Mouse (Mus musculus) olfactory bulb, adult 2 months (tissue): ENCODE data around the gene Zmiz1. TPM values are rescaled to one million over a fixed set of nuclear protein-coding genes. Genes with fewer than 3 reads are reported as not detected.

Experiments used
- H3K27ac ChIP-seq: fragments of 200-500 bp; 2 replicates; pipeline ENCODE4 v1.5.1; 2012; ENCODE audit warnings: low read depth, low read length; ENCODE audit not compliant: insufficient read depth
- H3K4me1 ChIP-seq: fragments of 200-500 bp; 2 replicates; pipeline ENCODE4 v1.6.1; 2012; ENCODE audit warnings: low read length; ENCODE audit not compliant: control insufficient read depth, insufficient read depth
- H3K4me3 ChIP-seq: fragments of 200-500 bp; 2 replicates; pipeline ENCODE4 v1.5.1; 2012; ENCODE audit warnings: mild to moderate bottlenecking, low read depth, low read length, moderate library complexity; ENCODE audit not compliant: insufficient read depth
- CTCF ChIP-seq: fragments of 200-500 bp; IDR thresholded peaks from 2 replicates; pipeline ENCODE4 v1.5.1; 2012; ENCODE audit warnings: low read depth, mild to moderate bottlenecking, low read length, moderate library complexity; ENCODE audit not compliant: insufficient read depth
- POLR2A ChIP-seq: fragments of 200-500 bp; IDR thresholded peaks from 2 replicates; pipeline ENCODE4 v1.6.1; 2012; ENCODE audit warnings: mild to moderate bottlenecking, low read depth, low read length, moderate library complexity; ENCODE audit not compliant: insufficient read depth
- WGBS: fragments of 180-500 bp; shearing (Covaris S2); methylation state at CpG from one replicate; pipeline ENCODE4 v1.1.7; 2018; 5-methylcytosine and 5-hydroxymethylcytosine counted together
- polyA plus RNA-seq: library from polyadenylated mRNA; stranded (reverse); fragments of >200 nt; gene quantifications from 2 replicates; pipeline ENCODE4 v1.2.4, GENCODE M21; 2012; ENCODE audit warnings: low replicate concordance; ENCODE audit not compliant: missing spikeins, insufficient read depth, insufficient read length

Gene Zmiz1
- polyA plus RNA-seq, 1 experiment: not detected

DNA sequence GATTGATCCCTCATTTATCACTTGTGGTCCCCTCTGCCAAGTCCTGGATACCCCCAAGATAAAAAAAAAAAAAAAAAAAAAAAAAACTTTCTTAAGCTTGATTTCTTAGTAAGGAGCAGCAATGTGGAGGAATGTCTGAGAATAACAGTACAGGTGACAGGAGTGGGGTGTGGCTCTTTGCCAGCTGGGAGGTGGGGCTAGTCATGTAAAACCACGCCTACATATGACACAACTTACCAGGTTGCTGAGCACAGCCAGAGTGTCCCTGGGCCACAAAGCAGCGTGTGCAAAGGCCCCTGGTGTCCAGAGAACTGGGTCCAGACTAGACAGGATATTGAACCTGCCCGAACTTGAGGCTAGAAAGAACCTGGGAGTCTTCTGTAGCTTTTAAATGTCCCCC lies 117.7 kb downstream of the Zmiz1 start:
- H3K27ac ChIP-seq: no peak overlapping the region
- peaks cover 31% of the 10 kb centered on the region for H3K4me1 ChIP-seq
- WGBS: 92% methylated on average over 3 of the region's 3 CpGs
- H3K4me3 ChIP-seq: no peak overlapping the region
- TF ChIP-seq POLR2A: no peak
- TF ChIP-seq CTCF: no peak

DNA sequence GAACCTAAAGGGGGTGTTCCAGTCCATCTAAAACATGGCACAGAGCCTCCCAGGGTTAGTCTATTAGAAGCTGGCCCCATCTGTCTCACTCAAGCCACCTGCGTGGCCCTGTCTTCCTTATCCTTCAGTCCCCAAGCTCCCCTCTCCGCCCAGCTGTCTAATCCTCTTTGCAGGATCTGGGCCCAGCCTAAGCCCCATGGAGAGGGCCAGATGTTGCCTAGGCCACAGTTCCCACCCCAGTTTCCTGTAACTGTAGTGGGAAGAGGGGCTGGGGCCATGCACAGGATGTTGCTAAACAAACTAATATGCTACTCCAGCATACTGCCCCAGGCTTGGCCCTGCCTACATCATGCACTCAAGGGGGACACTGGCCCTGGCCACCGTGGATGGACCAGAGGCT lies 118.4 kb downstream of the Zmiz1 start:
- TF ChIP-seq POLR2A (no peak), CTCF (no peak)
- H3K4me1 ChIP-seq: peaks cover 31% of the 10 kb centered on the region
- H3K27ac ChIP-seq: no peak overlapping the region
- no peak overlapping the region for H3K4me3 ChIP-seq
- WGBS: 77% methylated on average over 3 of the region's 3 CpGs

DNA sequence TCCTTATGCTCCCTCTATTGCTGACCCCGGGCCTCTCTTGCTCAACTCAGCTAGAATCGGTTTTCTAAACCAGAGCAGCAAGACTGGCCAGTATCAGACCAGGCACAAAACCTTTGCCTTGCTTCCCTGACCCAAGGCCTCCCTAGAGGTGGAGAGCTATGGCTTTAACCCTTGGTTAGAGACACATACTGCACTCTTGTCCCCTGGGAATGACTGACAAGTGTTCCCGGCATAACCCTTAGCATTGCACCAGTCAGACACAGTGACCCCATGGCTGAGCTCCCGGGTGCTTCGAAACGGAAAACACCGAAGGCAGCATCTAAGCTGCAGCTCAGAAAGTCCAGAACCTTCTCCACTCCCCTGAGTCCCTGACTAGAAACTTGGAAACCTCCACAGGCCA lies 120.6 kb downstream of the Zmiz1 start:
- H3K27ac ChIP-seq: no peak overlapping the region
- TF ChIP-seq POLR2A: no peak
- no peak for TF ChIP-seq CTCF
- no peak overlapping the region for H3K4me3 ChIP-seq
- H3K4me1 ChIP-seq: peaks cover 29% of the 10 kb centered on the region
- WGBS: 75% methylated on average over 7 of the region's 7 CpGs

DNA sequence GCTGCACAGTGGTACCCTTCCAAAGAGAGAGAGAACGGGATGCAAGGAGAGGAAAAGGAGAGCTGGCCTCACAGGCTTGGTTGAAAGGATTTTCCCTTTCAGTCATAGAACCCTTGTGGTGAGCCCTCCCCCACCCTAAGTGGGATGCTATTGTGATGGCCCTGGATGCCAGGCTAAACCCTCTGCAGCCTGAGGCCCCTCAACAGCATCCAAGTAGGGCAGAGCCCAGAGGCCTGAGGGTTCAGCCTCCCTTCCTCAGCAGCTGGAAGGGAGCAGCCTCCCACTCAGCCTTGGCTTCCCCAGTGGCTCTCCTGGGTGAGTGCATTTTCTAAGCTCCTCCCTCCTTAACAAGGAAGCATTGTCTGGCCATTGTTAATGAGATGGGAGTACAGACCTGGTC lies 121.4 kb downstream of the Zmiz1 start:
- no peak for TF ChIP-seq CTCF
- no peak for TF ChIP-seq POLR2A
- Histone ChIP-seq H3K4me1 (peaks cover 28% of the 10 kb centered on the region), H3K4me3 (no peak overlapping the region), H3K27ac (no peak overlapping the region)
- WGBS: 61% methylated on average over 1 of the region's 1 CpGs

DNA sequence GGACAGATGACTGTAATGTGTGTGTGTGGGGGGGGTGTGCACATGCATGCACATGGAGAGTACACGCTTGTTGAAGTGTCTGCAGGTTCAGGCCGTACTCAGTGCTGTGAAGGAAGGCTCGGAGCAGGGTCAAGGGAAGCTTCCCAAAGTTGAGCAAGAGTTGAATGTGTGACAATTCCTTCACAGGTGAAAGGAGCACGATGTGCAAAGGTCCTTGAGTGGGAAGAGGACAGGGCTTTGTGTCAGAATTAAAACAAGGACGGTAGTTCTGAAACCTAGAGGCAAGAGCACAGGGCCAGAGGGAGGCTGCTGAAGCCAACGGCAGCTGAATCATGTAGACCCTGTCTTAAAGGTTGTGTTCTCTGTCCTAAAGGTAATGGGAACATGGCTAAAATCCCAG lies 123.6 kb downstream of the Zmiz1 start:
- TF ChIP-seq POLR2A: no peak
- 93% methylated on average over 6 of the region's 6 CpGs for WGBS
- peaks cover 47% of the 10 kb centered on the region for H3K4me1 ChIP-seq
- H3K4me3 ChIP-seq: no peak overlapping the region
- no peak overlapping the region for H3K27ac ChIP-seq

DNA sequence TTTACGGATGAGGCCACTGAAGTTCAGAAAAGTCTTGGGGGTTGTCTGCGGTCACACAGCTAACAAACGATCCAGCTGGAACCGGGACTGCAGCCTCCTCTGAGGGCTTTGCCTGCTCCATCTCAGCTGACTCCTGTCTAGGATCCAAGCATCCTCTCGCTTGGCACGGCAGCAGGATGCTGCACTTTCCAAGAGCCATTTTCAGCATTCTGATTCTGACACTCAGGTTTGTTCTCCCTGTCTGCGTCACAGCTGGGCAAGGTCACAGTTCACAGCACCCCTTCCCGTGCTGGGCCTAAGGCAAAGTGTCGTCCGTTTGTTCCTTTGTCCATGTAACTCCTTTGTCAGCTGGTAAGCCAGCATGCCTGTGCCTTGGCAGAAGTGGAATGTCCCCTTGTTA lies 124.9 kb downstream of the Zmiz1 start:
- no peak overlapping the region for H3K27ac ChIP-seq
- peaks cover 47% of the 10 kb centered on the region for H3K4me1 ChIP-seq
- 61% methylated on average over 10 of the region's 10 CpGs for WGBS
- H3K4me3 ChIP-seq: no peak overlapping the region
- TF ChIP-seq POLR2A (no peak), CTCF (no peak)

DNA sequence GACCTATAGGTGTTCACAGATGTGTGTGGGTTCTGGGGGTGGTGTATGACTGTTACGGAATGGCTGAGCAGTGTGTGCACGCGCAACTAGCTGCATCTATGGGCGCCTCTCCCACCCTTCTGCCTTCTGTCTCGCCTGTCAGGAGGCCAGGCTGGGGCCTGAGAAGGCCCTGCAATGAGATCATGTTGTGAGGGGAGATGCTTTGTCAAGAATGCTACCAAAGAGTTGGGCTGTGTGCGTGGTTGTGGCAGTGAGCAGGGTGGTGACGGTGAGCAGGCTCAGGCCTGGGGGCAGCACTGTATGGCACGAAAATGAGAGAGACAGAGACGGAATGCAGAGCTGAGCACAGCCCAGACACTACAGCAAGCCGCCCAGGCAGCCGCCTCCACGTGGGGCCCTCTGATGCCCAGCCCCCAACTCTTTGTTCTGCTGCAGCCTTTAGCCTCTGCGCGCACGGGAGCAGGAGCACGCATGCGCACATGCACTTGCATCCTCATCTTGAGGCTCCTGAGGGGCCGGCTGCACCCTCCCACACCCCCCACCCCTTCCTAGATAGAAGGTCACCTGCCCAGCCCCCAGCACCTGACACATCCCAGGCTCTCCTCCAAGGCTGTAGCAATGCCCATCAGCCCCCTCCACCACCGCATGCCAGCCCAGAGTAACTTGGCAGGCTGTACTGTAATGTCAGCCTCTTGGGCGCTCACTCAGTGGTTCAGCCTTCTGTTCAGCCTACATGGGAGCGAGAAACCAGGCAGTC lies 126.7 kb downstream of the Zmiz1 start:
- WGBS: 22% methylated on average over 21 of the region's 21 CpGs
- no peak overlapping the region for H3K4me3 ChIP-seq
- TF ChIP-seq CTCF: no peak
- no peak for TF ChIP-seq POLR2A
- peak overlapping the region; percentile 76 for H3K27ac ChIP-seq
- H3K4me1 ChIP-seq: peaks cover 55% of the 10 kb centered on the region

DNA sequence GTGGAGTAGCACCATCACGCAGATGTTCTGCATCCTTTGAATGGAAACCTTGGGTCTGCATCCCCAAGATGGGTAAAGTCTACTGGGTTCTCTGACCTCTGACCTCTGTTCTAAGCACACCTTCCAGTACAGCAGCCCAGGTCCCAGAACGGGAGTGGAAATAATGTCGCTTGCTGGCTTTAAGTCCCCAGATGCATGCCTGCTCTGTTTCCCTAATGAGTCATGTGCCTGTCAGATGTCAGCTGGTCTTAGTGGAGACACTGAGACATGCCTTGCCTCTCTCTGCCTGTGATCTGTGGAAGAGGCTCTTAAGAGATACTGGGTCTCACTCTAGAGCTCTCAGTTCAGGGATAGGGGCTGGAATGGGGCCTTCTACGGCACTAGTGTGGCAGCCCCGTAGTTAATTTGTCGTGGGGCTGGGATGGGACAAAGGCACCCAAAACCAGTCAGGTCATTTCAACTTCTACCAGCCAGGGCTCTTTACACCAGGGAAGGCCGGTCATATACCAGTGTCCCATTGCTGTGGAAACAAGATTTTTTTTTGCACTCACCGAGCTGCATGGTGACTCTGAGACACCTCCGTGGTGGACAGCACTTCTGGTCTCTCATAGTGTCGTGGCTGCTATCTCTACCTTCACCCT lies 128.0 kb downstream of the Zmiz1 start:
- peaks cover 55% of the 10 kb centered on the region for H3K4me1 ChIP-seq
- no peak overlapping the region for H3K4me3 ChIP-seq
- WGBS: 44% methylated on average over 10 of the region's 10 CpGs
- H3K27ac ChIP-seq: peak overlapping the region; percentile 43; the same call in 1 of the 2 replicates
- TF ChIP-seq CTCF (no peak), POLR2A (no peak)

DNA sequence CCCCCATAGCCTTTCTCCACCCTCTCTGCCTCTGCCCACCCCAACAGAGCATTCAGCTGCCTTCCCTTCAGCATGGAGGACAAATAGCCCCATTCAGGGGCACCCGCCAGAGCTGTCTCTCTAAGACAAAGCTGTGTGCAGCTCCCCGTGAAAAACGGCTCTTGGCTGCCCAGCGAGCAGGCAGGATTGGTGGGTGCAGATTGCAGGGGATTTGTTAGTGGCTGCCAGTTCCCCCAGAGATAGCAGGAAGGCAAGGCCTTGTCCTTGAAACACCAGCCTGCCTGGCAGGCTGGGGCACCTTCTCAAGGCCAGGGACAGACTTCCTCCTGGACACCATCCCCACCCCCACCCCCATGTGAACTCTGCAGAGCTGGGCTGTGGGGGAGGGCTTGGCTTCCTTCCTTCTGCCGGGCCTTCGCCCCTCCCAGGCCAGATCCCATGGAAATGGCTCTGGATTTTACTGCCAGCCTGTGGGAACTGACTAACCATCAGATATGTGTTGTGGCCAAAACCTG lies 128.6 kb downstream of the Zmiz1 start:
- Histone ChIP-seq H3K4me3 (no peak overlapping the region), H3K4me1 (peaks cover 55% of the 10 kb centered on the region), H3K27ac (peak overlapping the region; percentile 43)
- TF ChIP-seq CTCF (no peak), POLR2A (no peak)
- 28% methylated on average over 6 of the region's 6 CpGs for WGBS
